Mouse (Mus musculus): ENCODE data around the gene Itsn1.

DNA sequence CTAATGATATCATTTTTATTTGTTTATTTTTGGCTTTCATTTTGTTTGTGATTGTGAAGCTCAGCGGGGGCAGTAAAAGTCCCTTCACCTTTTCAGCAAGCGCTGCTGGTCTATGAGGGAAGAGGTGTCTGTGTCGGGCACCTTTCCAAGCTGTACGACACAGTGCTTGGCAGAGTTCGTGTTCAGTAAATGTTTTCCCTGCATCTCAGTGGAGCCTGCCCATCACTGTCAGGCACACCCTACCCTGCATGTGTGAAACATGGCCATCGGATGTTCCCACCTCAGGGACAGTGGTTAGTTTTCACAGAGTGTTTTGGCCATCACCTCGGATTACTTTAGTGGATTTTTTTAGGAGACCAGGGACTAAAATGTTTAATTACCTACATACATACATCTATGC, 54.1 kb downstream of the Itsn1 start:
- no peak for TF ChIP-seq CTCF (IDR thresholded peaks at IDR 0.05)
- no peak for TF ChIP-seq EP300 (IDR thresholded peaks at IDR 0.05)
